Comparison of ENCODE assay signal across 20 mouse cellular contexts in genomic region chr4:87963055-87963772, GRCm38 (mm10).
A peak's percentile ranks its signal among the peaks of the same experiment; 100 is the strongest.
DNase-seq lines count a peak whose midpoint lies in the region; ATAC-seq and TF ChIP-seq lines count a peak whose summit lies in the region.
"Had no signal": no experiment of that assay in that cellular context is flagged by ENCODE, and none has a peak within 500 bp of the region (broad histone marks: within the 10 kb centered on the region; RNA-seq: fewer than 3 reads in every experiment).

No protein-coding gene starts in this region.

- no peaks in the 10 kb centered on the region for H3K27me3 ChIP-seq in heart, adult 2 months (ENCODE audit: control insufficient read depth, insufficient read depth, low read length)
- H3K27me3 ChIP-seq in intestine, embryonic 14.5 days (replicated peaks; ENCODE audit: control insufficient read depth, insufficient read depth, low read length), result no peaks in the 10 kb centered on the region
- no peaks in the 10 kb centered on the region for H3K27me3 ChIP-seq in stomach, postnatal 0 days (ENCODE audit: control insufficient read depth, insufficient read depth, low read length)
- H3K27me3 ChIP-seq: embryonic facial prominence, embryonic 12.5 days; forebrain, embryonic 15.5 days; heart, embryonic 12.5 days; Patski had no signal

- peak; percentile 83 for ATAC-seq in intestine, embryonic 14.5 days (replicated peaks; ENCODE audit: low FRiP score, low TSS enrichment, low read depth)
- peak; percentile 71 for ATAC-seq in stomach, postnatal 0 days (ENCODE audit: low FRiP score, low TSS enrichment)
- ATAC-seq: activated CD4-positive, CD25-positive, alpha-beta regulatory T cell, adult 4 months; forebrain, embryonic 15.5 days; Patski had no signal

- H3K4me3 ChIP-seq in heart, adult 2 months, result no peak overlapping the region
- H3K4me3 ChIP-seq in intestine, embryonic 14.5 days (ENCODE audit: low read depth, low read length), result no peak overlapping the region
- no peak overlapping the region for H3K4me3 ChIP-seq in stomach, postnatal 0 days (ENCODE audit: low read depth, low read length)
- H3K4me3 ChIP-seq: embryonic facial prominence, embryonic 12.5 days; forebrain, embryonic 15.5 days; heart, embryonic 12.5 days; hindbrain, embryonic 10.5 days had no signal

- no peaks in the 10 kb centered on the region for H3K9me3 ChIP-seq in intestine, embryonic 14.5 days (ENCODE audit: control insufficient read depth, low read length)
- no peaks in the 10 kb centered on the region for H3K9me3 ChIP-seq in stomach, postnatal 0 days (ENCODE audit: control insufficient read depth, low read length)
- H3K9me3 ChIP-seq: embryonic facial prominence, embryonic 12.5 days; forebrain, embryonic 15.5 days; heart, embryonic 12.5 days; hindbrain, embryonic 10.5 days had no signal

- peak; percentile 60 for DNase-seq in heart, adult 11 months
- DNase-seq in heart, adult 2 months, result no peak
- peak; percentile 51 for DNase-seq in intestine, embryonic 14.5 days (ENCODE audit: low spot score)
- peak; percentile 74 for DNase-seq in large intestine, adult 2 months (ENCODE audit: low read depth, low spot score)
- DNase-seq in stomach, postnatal 0 days (ENCODE audit: low spot score), result peak; percentile 72
- no peak for DNase-seq in adrenal gland, adult 2 months
- no peak for DNase-seq in gastrocnemius, adult 18-20 months (ENCODE audit: low spot score)
- DNase-seq: adrenal gland, postnatal 25 days; cerebellum, adult 11 months; cerebellum, adult 9-10 months; cerebellum, postnatal 25 days; gastrocnemius, postnatal 36 days; heart, adult 18-20 months had no signal

- H3K4me1 ChIP-seq in heart, adult 2 months (ENCODE audit: control insufficient read depth, insufficient read depth, low read length), result no peaks in the 10 kb centered on the region
- no peaks in the 10 kb centered on the region for H3K4me1 ChIP-seq in intestine, embryonic 14.5 days (replicated peaks; ENCODE audit: control insufficient read depth, insufficient read depth, low read length)
- H3K4me1 ChIP-seq in stomach, postnatal 0 days (replicated peaks; ENCODE audit: control insufficient read depth, insufficient read depth), result no peaks in the 10 kb centered on the region
- H3K4me1 ChIP-seq: embryonic facial prominence, embryonic 12.5 days; hindbrain, embryonic 10.5 days had no signal

- no peak for TF ChIP-seq CTCF in heart, adult 2 months (IDR thresholded peaks at IDR 0.05)
- TF ChIP-seq CTCF in stomach, postnatal 0 days (IDR thresholded peaks at IDR 0.05; ENCODE audit: low read depth), result no peak

- 89% methylated on average over 13 of the region's 13 CpGs for WGBS in heart, adult 2 months
- WGBS in intestine, embryonic 14.5 days, result 69% methylated on average over 13 of the region's 13 CpGs
- WGBS in large intestine, adult 2 months, result 30% methylated on average over 13 of the region's 13 CpGs
- 56% methylated on average over 13 of the region's 13 CpGs for WGBS in stomach, postnatal 0 days

- no peak for TF ChIP-seq EP300 in heart, adult 2 months (IDR thresholded peaks at IDR 0.05; ENCODE audit: insufficient read depth, low read depth, low read length)
- TF ChIP-seq EP300 in stomach, postnatal 0 days (optimal IDR thresholded peaks at IDR 0.05), result no peak

- H3K79me2 ChIP-seq in heart, adult 2 months (replicated peaks; ENCODE audit: control insufficient read depth, insufficient read depth, low read length), result peaks cover 2% of the 10 kb centered on the region; the same call in 1 of the 2 replicates

- intact Hi-C loops in heart, adult 2 months (cut with DNase I), result no loop called here

- no peak overlapping the region for H3K27ac ChIP-seq in heart, adult 2 months
- H3K27ac ChIP-seq in intestine, embryonic 14.5 days (ENCODE audit: low read depth), result no peak overlapping the region
- no peak overlapping the region for H3K27ac ChIP-seq in stomach, postnatal 0 days (replicated peaks)
- H3K27ac ChIP-seq: embryonic facial prominence, embryonic 12.5 days; forebrain, embryonic 15.5 days; hindbrain, embryonic 10.5 days; hindbrain, embryonic 14.5 days had no signal

- no peaks in the 10 kb centered on the region for H3K36me3 ChIP-seq in heart, adult 2 months (ENCODE audit: control insufficient read depth, insufficient read depth, low read length)
- H3K36me3 ChIP-seq in intestine, embryonic 14.5 days (ENCODE audit: control insufficient read depth, insufficient read depth, low read length), result no peaks in the 10 kb centered on the region
- H3K36me3 ChIP-seq in stomach, postnatal 0 days (ENCODE audit: control insufficient read depth, insufficient read depth, low read length), result no peaks in the 10 kb centered on the region
- H3K36me3 ChIP-seq: embryonic facial prominence, embryonic 12.5 days; forebrain, embryonic 15.5 days; heart, embryonic 12.5 days; hindbrain, embryonic 10.5 days had no signal

- no peak for TF ChIP-seq POLR2A in heart, adult 2 months (IDR thresholded peaks at IDR 0.05; ENCODE audit: insufficient read depth, low read depth, low read length)

- peak overlapping the region; percentile 6; the same call in 1 of the 2 replicates for H3K4me2 ChIP-seq in intestine, embryonic 14.5 days (ENCODE audit: low read length)
- H3K4me2 ChIP-seq in stomach, postnatal 0 days (replicated peaks; ENCODE audit: low read depth), result no peak overlapping the region
- H3K4me2 ChIP-seq: embryonic facial prominence, embryonic 12.5 days; forebrain, embryonic 15.5 days; heart, embryonic 12.5 days; hindbrain, embryonic 14.5 days had no signal

- H3K9ac ChIP-seq in heart, adult 2 months (ENCODE audit: low read depth, low read length), result no peak overlapping the region
- no peak overlapping the region for H3K9ac ChIP-seq in intestine, embryonic 14.5 days (ENCODE audit: low read length)
- H3K9ac ChIP-seq in stomach, postnatal 0 days (ENCODE audit: low read length), result no peak overlapping the region
- H3K9ac ChIP-seq: embryonic facial prominence, embryonic 12.5 days; forebrain, embryonic 15.5 days; heart, embryonic 12.5 days; hindbrain, embryonic 14.5 days had no signal

Comparison
In these comparisons a context has a peak if more than half of its experiments do, and no peak if none do; other contexts are left out.
1. DNase-seq: peak in heart, adult 11 months (single experiment), intestine, embryonic 14.5 days (single experiment), large intestine, adult 2 months (single experiment) and stomach, postnatal 0 days (single experiment); none in heart, adult 2 months (0 of 2), adrenal gland, adult 2 months (single experiment) and gastrocnemius, adult 18-20 months (single experiment).